Mouse (Mus musculus): ENCODE measurements around the gene Sox13.
"Not testable (repeated sequence)": the region's sequence is repeated elsewhere in the genome, so short reads cannot be mapped to it uniquely, and the experiment has no call there.

Gene Sox13

GRCm38 (mm10) chr1:133366951-133367605, 57.1 kb downstream of the Sox13 start:
- DNase-seq = no peak

- no peak for DNase-seq
These were observed 59.3 kb downstream of the Sox13 start for GRCm38 (mm10) chr1:133364890-133365289.

- no peak for DNase-seq
These were observed 60.1 kb downstream of the Sox13 start for GRCm38 (mm10) chr1:133364022-133364630.

- DNase-seq = peak; percentile 91
These were observed 60.7 kb downstream of the Sox13 start, which contains the start of gene Etnk2 for GRCm38 (mm10) chr1:133363276-133364021. Etnk2 (plus strand) TSS chr1:133363572.

- DNase-seq = no peak
These were observed 62.1 kb downstream of the Sox13 start for GRCm38 (mm10) chr1:133362103-133362502.

- DNase-seq = no peak
These were observed 63.2 kb downstream of the Sox13 start for GRCm38 (mm10) chr1:133361006-133361405.

GRCm38 (mm10) chr1:133356330-133356729, 67.8 kb downstream of the Sox13 start:
- no peak for DNase-seq

GRCm38 (mm10) chr1:133355912-133356311, 68.3 kb downstream of the Sox13 start:
- DNase-seq = no peak

- no peak for DNase-seq
These were observed 68.7 kb downstream of the Sox13 start for GRCm38 (mm10) chr1:133355469-133355868.

- peak; percentile 88 for DNase-seq
These were observed 70.8 kb downstream of the Sox13 start for GRCm38 (mm10) chr1:133353371-133353809.

- DNase-seq = no peak
These were observed 72.4 kb downstream of the Sox13 start for GRCm38 (mm10) chr1:133351762-133352161.

- peak; percentile 37 for DNase-seq
These were observed 74.0 kb downstream of the Sox13 start, which contains the start of gene Ren1 for GRCm38 (mm10) chr1:133350210-133350609. Ren1 (plus strand) TSS chr1:133350510.

GRCm38 (mm10) chr1:133347693-133348520, 76.3 kb downstream of the Sox13 start:
- DNase-seq = peak; percentile 60

- no peak for DNase-seq
These were observed 77.0 kb downstream of the Sox13 start for GRCm38 (mm10) chr1:133347226-133347625.

- DNase-seq = no peak
These were observed 77.6 kb downstream of the Sox13 start for GRCm38 (mm10) chr1:133346531-133346930.

- DNase-seq = no peak
These were observed 79.8 kb downstream of the Sox13 start for GRCm38 (mm10) chr1:133344357-133344756.

GRCm38 (mm10) chr1:133340403-133340802, 83.8 kb downstream of the Sox13 start:
- not testable (repeated sequence) for DNase-seq

GRCm38 (mm10) chr1:133333937-133334336, 90.2 kb downstream of the Sox13 start:
- DNase-seq = no peak

GRCm38 (mm10) chr1:133332656-133333430, 91.3 kb downstream of the Sox13 start:
- DNase-seq = no peak

All from kidney, postnatal 10 days (tissue).